Mouse (Mus musculus): Measurements from ENCODE around the gene Spg20. TPM values are rescaled to one million over a fixed set of nuclear protein-coding genes. Genes with fewer than 3 reads are reported as not detected.

Spg20 gene
- total RNA-seq, 2 experiments from 2014 or later, result 17.1 to 21.5 TPM

DNA sequence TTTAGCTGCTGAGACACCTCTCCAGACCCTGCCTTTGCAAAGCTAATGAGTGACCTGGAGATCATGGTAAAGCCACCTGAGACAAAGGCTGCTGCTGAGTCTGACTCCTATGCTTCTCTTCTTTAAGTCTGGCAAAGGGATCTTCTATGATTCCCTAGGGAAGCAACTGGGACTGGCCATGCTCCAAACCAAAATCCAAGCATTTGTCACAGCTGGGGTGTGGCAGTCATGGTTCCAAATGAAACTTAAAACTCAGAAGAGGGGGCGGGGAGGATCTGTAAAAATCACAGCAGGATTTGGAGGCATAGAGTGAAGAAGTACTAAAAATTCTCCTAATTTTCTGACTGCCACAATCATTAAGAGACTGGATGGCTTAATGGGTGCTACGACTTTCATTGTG lies 14.7 kb upstream of the Spg20 start:
- ATAC-seq (replicated peaks; ENCODE audit: poor library complexity), result no peak

DNA sequence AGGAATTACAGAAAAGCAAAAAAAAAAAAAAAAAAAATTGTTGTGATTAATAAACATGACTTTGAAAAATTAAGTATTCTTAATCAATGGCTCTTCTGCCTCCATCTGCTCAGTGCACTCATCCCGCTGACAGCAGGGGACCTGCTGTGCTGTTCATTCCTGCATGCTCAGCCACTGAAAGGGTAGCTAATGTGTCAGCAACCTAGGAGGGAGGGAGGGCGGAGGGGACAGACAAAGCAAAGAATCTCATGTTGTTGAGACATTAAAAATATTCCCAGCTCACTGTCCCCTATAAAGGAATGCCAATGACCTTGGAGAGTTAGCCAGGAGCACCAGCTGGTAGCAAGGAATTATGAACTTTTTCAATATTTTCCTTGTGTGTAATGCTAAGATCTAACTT lies 13.9 kb upstream of the Spg20 start:
- ATAC-seq (replicated peaks; ENCODE audit: poor library complexity), result no peak

DNA sequence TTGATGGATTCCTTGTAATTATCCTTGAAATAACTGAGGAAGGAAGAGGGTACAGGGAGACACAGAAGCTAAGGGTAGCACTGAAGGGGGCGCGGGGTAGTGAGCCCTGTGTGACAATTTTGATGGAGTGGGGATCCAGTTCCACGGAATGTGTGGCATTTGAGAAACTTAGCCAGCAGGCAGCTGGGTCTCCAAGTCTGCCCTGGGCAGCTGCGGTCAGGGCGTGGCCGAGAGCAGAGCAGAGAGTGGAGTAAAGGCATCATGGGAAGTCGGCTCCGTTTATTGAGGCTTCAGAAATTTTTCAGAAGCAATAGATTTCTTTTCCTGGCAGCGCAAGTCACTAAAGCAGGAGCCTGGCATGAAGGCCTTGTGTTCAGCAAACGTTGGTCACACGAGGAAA lies 12.9 kb upstream of the Spg20 start:
- no peak for ATAC-seq (replicated peaks; ENCODE audit: poor library complexity)

DNA sequence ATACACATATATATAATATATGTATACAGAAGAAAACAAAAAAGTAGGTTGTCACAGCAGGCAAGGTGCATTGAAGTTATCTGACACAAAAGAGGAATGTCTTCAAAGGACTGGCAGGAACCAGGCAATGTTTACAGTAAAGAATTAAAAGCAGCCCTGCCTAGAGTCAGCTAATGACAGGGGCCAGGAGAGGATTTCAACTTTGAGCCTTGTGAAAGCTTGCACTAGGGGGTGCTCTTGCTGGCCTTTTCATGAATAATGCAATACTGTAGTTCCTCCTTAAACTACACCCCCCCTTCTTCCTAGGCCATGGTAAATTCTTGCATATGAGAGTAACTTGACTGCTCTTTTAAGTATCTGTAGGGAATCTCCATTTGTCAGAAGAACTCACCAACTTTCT lies 10.8 kb upstream of the Spg20 start:
- peak; percentile 55; the same call in 1 of the 2 replicates for ATAC-seq (replicated peaks; ENCODE audit: poor library complexity)

DNA sequence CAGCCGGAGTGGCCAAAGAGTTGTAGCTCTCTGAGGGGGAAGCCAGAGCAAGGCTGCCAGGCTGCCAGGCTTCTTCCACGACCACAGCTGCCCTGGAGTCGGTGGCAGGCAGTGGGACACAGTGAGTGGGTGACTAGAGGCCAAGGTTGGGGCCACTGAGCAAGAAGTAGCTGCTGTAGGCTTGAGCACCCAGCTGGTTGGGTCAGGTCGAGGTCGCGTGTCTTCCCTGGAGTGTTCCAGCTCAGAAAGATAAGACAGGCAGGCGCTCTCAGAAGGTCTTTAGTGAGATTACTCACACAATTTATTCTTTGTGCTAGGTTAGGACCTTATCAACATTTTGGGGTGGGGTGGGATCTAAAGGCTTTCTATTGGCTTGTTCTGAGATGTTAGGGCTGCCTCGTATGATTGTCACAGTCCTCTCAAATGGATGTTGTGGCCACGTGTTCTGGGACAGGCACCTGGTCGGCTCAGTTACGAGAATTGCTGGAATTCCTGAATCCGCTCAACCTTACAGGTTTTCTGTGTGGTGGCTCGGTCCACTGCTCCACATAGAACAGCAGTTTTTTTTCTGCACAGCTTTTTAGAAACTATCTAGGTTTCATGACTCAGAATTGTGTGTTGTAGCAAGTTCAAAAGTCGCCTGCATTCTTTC lies 6.4 kb upstream of the Spg20 start:
- ATAC-seq (replicated peaks; ENCODE audit: poor library complexity), result no peak; the same call in 1 of the 2 replicates

DNA sequence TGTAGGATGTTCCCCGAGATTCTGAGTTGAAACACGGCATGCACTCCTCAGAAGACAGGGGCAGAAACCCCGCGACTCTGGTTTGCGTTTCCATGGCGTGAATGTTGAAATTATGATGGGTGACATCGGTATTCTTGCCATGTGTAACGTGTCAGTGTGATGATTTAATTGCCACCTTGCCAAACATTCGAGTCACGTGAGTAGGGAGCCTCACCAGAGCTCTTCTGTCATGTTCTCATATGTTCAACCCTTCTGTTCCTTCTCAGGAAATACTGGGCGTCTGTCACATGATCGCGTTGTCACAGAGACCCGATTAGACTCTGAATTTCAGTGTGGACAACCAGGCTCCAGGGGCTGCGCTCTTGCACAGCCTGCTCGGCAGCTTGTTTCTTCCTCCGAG lies 5.9 kb upstream of the Spg20 start:
- ATAC-seq (replicated peaks; ENCODE audit: poor library complexity), result no peak

DNA sequence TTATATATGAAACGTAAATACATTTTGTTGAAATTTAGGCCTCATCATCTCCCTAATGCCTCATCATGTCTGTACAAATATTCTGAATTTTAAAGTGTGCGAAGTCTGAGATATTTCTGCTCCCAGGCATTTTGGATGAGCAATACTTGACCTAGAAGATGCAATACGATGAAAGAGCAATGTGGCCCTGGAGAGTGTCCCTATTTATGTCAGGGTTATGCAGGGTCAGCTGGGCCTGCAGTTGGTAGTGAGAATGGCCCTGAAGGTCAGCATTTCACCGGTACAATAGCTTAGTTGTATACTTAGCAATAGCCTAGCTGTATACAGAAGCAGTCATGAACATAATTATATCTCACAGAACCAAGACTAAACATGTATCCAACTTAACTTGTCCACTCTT lies 2.8 kb upstream of the Spg20 start:
- ATAC-seq (replicated peaks; ENCODE audit: poor library complexity), result no peak

DNA sequence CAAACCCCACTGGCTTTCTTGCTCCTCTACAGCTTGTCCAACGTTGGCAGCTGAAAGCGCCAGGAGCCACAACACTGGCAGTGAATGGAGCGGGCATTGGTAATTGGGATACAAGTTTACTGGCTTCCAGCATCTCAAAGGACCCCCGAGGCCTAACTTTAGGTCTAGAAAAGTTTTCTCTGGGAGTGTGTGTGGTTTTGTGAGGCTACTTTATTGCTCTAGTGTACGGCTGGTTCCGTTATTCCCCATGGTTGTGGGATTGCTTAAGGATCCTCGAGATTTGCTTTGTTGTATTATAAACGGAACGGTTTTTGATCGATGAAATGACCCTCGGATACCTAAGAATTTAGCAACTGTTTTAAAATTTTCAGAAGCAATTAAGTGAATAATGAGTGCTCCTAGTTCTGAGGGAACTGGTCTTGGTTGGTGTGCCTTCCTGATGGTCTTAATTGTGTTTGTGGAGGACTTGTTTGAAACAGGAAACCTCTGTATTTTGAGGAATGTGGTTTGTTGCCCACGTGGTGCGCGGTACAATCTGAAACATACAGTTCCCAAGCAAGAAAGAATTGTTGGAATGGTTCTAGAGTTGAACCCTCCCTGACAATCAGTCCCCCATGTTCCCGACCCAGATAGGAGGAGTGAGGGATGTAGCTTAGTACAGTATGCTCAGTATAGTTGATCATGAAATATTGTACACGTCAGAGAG lies 955 bp downstream of the Spg20 start:
- no peak for ATAC-seq (replicated peaks; ENCODE audit: poor library complexity)

DNA sequence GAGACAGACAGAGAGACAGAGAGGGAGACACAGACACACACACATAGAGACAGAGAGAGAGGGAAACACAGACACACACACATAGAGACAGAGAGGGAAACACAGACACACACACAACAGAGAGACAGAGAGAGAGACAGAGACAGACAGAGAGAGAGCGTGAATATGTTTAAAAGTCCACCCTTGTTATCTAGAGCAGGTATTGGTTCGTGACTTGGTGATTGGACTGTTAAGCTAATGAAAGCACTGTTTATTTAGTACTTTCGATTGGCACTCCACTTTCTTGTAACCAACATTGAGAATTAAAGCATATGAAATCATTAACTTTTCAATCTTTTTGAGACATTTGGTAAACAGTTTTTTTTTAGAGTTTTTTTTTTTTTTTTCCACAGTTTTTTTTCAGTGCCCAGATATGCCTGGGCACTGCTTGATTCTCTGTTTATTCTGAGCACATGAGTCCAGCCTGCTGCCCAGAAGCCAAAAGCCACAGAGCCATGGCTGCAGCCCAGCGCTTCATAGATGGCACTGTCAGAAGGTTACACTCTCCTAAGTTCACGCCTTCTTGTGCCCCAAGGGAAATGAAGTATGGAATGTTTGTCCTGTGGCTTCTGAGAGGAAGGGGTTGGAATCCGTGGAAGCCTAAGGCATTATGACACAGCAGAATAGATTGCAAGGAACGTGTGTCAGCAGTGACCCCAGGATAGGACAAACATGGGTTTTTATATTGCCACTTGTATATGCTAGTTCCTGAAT lies 2.6 kb downstream of the Spg20 start:
- no peak for ATAC-seq (replicated peaks; ENCODE audit: poor library complexity)

DNA sequence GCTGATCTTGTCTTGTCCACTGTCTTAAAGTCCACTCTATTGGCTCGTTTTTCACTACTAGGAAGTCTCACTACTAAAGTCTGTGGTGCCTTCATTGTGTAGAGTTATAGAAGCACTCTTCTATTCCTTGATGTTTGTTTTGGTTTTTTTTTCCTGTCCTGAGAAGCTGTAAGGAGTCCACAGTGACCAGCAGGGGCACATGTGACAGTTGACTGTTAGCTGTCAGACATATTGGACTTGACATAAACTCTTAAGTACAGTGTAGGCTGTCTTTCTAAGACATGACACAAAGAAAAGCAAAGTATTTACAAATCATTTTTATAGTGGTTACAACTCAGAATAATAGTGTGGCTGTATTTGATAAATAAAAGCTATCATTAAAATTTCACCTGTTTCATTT lies 3.2 kb downstream of the Spg20 start:
- no peak for ATAC-seq (replicated peaks; ENCODE audit: poor library complexity)

DNA sequence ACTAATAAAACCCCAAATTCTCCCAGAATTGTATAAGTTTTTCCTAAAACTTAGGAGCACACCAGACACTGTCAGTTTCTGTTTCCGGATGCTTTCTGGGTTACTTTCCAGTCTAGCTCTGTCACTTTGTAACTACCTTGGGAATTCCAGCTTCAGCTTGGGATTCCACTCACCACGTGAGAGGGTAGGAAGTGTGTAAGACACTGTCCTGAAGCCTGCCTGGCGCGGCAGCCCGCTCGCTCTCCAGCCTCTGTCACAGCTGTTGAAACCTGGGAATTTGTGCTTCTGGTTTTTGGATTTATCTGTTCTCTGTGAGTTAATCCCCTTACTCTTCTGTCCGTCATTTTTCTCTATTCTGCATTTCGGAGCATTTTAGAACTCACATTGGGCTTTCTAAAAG lies 4.1 kb downstream of the Spg20 start:
- no peak for ATAC-seq (replicated peaks; ENCODE audit: poor library complexity)

DNA sequence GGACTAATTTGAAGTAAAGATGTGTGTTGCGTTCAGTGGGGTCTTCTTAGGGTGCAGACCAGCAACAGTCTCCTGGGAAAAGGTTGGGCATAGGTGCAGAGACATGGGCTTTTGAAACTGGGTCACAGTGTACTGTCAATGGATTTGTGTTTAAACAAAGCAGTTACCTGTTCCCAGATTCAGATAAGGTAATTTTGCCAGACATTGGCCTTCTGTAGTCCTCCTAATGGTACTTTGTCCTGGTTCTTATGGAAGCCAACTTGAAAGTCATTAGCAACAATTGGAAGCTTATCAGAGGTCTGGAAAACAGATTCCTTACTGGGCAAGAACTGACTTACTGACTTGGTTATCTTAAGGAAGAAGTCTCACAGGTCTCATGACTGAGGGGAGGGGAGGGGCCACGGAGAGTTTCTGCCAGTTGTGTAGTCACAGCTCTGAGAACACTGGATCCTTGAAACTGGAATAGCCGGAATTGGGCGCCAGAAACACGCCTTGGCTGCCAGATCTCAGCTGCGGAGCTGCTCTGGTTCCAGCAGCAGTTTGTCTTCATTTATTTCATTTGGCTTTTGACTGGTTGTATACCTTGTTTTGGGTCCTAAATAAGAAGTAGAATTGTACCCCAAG lies 7.5 kb downstream of the Spg20 start:
- ATAC-seq (replicated peaks; ENCODE audit: poor library complexity), result no peak

DNA sequence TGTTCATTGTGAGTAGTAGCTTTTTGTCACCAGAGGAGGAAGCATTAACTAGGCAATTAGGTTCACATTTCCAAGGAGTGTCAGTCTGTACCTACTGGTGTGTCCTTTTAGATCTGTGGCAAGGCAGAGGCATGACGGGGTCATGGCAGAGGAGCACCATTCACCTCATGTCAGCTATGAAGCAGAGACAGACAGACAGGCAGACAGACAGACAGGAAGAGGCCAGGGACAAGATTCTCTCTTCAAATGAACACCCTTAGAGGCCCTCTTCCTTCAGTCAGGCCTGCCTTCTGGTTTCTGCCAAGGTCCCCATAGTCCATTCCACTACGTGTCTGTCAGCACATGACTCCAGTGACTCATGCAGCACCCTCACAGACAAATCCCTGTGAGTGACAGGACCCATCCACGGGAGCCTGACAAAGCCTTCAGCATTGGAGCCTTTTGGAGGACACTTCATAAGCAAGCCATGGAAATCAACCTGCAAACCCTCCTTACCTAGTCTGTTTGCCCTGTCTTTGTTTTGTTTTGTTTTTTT lies 10.5 kb downstream of the Spg20 start:
- no peak for ATAC-seq (replicated peaks; ENCODE audit: poor library complexity)

DNA sequence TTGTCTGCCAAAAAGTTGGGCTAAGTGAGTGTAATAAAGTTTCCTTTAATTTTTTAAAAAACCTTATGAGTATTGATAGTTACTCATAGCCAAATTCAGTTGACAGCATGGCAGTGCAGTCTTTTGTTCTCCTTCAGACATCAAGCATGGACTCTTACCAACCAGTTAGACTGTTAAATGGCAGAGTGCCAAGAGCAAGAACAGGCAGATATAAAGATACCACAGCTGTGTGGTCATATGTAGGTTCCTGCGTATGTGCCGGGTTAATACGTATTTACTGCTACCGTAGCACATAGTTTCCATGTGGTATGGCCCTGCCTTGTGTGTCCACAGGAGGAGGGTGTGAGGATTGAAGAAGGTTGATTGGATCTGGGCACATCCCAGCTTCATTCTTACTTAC lies 11.2 kb downstream of the Spg20 start:
- ATAC-seq (replicated peaks; ENCODE audit: poor library complexity), result peak; percentile 81

DNA sequence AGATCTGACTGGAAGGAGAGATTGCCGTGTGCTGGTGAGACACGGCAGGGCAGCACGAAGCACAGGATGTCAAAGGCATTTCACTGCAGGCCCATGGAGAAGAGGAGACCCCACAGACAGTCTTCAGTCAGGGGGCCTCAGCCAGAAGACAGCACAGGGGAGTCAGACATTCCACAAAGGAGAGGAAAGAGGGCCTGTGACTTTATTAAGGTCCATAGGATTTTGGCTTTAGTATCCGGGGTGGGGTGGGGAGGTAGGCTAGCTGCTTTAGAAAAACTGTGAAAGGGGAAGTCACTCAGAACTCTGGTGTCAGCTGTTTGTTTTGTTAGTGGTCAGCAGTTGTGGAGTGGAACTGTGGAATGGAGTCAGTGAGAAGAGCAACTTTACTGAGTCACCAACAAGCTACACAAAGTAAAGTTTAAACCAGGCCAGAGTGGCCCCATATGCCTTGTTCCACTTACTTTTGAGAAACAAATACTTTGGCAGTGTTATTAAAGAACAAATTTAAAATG lies 17.3 kb downstream of the Spg20 start:
- ATAC-seq (replicated peaks; ENCODE audit: poor library complexity), result peak; percentile 80

DNA sequence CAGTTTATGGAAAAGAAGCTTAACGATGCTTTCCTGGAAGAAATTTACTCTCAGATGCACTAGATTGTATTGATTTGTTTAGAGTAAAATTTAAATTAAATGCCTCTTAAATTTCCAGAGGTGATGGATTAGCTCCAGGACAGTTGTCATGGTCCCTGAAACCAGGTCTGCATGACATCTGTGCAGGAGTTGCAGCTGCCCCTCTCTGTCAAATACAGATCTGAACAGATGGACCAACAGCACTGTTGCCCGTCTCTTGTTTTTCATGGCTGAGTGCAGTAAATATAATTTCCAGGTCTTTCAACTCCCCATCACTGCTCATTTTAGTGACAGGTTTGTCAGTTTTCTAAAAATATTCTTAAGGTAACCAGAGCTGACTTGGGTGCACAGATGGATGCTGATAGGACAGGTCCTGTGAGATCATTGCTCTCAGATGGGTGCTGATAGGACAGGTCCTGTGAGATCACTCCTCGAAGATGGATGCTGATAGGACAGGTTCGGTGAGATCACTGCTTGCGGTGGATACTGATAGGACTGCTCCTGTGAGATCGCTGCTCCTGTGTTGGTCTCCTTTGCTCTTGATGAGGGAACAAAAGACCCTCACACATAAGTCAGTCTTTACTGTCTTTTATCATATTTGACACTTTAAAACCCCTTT lies 19.8 kb downstream of the Spg20 start:
- ATAC-seq (replicated peaks; ENCODE audit: poor library complexity), result no peak

DNA sequence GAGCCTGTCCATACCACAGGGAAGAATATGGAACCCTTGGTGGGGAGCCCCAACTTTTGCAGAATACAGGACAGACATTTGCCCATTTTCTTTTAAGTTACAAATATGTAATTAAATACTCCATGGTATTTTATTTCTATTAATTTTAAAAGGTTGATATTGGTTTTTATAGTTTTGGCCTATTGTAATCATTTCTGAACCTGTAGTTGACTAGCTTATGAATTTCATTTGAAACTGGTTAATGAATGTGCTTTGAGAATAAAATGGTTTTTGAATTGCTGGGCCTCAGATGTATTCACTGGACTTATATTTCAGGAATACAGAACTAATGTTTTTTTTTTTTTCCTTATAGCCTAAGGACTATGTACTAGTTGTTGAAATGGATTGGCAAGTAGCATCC lies 25.1 kb downstream of the Spg20 start, which contains the start of gene Ccdc169:
TSS of gene Ccdc169 (plus strand) at position 301 of the 400 bp plus-strand sequence.
- no peak for ATAC-seq (replicated peaks; ENCODE audit: poor library complexity)

DNA sequence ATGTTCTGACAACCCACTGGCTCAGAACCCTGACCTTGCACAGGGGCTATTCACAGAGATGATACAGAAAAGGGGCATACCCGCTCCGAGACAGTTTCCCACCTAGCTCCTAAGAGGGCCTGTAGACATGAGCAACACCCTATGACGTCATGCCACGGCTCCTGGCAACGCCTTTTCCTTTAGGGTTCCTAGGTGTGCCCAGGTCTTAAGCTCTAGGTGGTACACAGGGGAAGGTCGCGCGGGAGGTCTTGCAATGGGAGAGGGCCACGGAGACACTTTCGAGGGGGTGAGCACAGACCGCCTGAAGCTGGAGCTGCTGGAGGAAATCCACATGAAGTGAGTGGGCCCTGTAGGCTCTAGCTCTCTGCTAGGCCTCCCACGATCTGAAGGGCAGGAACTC lies 27.9 kb downstream of the Spg20 start:
- no peak for ATAC-seq (replicated peaks; ENCODE audit: poor library complexity)

DNA sequence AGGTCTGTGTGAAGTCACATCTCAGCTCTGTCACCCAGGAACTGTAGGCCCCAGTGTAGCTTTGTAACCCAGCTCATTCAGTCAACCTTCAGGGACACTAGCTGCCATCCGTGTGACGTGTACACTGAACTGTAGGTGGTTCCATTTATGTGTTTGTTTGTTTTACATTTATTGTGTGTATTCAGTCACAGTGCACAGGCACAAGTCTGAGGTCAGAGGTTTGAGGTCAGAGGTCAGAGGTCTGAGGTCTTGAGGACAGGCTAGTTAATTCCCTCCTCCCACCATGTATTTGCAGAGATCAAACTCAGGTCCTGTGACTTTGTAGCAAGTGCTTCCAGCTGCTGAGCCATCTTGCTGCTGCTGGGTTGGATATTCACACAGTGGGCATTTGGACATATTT lies 29.5 kb downstream of the Spg20 start:
- no peak for ATAC-seq (replicated peaks; ENCODE audit: poor library complexity)

DNA sequence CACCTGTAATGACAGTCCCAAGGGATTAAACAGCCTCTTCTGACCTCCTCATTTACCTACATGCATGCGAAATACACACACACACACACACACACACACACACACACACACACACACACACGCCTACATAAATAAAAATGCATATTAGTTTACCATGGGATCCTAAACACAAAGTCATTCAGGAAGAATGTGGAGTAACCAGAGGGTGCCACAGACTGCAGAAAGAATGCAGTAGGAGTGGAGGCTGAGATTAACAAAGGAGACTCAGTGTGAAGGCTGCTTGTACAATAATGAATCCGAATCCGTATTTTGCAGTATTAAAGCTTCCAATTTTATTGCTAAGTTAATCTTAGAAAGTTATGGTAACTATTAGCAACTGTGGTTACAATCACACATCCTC lies 33.0 kb downstream of the Spg20 start:
- no peak for ATAC-seq (replicated peaks; ENCODE audit: poor library complexity)

DNA sequence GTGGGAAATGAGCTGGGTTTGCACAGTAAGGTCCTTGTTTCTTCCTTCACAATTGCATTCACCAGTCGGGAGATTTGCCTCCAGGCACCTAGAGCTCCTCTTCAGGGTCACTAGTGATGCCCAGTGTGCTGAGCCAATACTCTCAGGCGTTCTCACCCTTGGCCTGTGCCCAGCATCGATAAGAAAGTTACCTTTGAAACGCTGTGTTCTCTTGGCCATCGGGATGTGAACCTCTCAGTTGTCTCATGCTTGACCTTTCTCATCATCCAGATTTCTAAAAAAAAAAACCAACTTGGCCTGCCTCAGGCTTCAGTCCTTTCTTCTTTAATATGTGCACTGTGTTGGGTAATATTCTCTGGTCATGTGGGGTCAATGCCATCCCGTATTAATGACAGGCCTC lies 34.5 kb downstream of the Spg20 start:
- ATAC-seq (replicated peaks; ENCODE audit: poor library complexity), result no peak
